Mouse (Mus musculus) heart, postnatal 0 days (tissue): ENCODE measurements around the gene Trpm1.

Experiments
- CTCF ChIP-seq: IDR thresholded peaks from 2 replicates; pipeline ENCODE4 v1.5.1; 2016; ENCODE audit warnings: antibody characterized with exemption, control low read depth, low read depth
- EP300 ChIP-seq: IDR thresholded peaks from 2 replicates; pipeline ENCODE4 v1.6.1; 2016; ENCODE audit warnings: antibody characterized with exemption, low read depth

DNA sequence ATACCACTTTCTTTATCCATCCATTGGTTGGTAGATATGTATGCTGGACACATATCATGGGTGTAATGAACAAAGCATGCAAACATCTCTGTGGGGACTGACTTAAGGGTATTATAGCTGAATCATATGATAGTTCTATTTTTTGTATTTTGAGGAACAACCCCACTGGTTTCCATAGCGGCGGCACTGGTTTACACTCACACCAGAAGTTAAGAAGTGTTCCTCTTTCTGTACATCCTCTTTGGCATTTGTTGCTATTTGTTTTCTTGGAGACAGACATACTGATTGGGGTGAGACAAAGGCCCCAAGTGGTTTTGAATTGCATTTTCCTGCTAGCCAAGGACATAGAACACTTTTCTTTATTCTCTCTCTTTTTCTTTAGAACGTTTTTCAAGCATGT is 125.9 kb downstream of the Trpm1 start:
- no peak for TF ChIP-seq EP300
- no peak for TF ChIP-seq CTCF
